ENCODE assay signal across 8 mouse cellular contexts in genomic region chr1:92830626-92831187, GRCm38 (mm10). TPM values are rescaled to one million over a fixed set of nuclear protein-coding genes. Genes with fewer than 3 reads are reported as not detected.
DNase-seq lines count a peak whose midpoint lies in the region; ATAC-seq and TF ChIP-seq lines count a peak whose summit lies in the region.

No protein-coding gene starts in this region.

- TF ChIP-seq CTCF in intestine, postnatal 0 days (IDR thresholded peaks at IDR 0.05; ENCODE audit: low read depth), result no peak

- ATAC-seq in liver, embryonic 11.5 days (replicated peaks; ENCODE audit: low FRiP score), result no peak
- ATAC-seq in embryonic facial prominence, embryonic 15.5 days (ENCODE audit: insufficient number of reproducible peaks, low FRiP score, low TSS enrichment, low read depth), result no peak
- ATAC-seq in intestine, postnatal 0 days, result no peak
- no peak for ATAC-seq in neural tube, embryonic 15.5 days (ENCODE audit: low FRiP score)

- peaks cover 7% of the 10 kb centered on the region; the same call in 1 of the 2 replicates for H3K4me1 ChIP-seq in liver, embryonic 11.5 days (replicated peaks; ENCODE audit: control insufficient read depth, insufficient read depth, low read length)
- H3K4me1 ChIP-seq in embryonic facial prominence, embryonic 15.5 days, result peaks cover 24% of the 10 kb centered on the region
- H3K4me1 ChIP-seq in intestine, postnatal 0 days (replicated peaks; ENCODE audit: control insufficient read depth, insufficient read depth, low read length), result no peaks in the 10 kb centered on the region
- peaks cover 43% of the 10 kb centered on the region for H3K4me1 ChIP-seq in neural tube, embryonic 15.5 days

- peak overlapping the region; percentile 79 for H3K4me2 ChIP-seq in liver, embryonic 11.5 days
- peak overlapping the region; percentile 91 for H3K4me2 ChIP-seq in embryonic facial prominence, embryonic 15.5 days (replicated peaks)
- peak overlapping the region; percentile 88 for H3K4me2 ChIP-seq in intestine, postnatal 0 days (replicated peaks; ENCODE audit: low read depth)
- H3K4me2 ChIP-seq in neural tube, embryonic 15.5 days, result peak overlapping the region; percentile 94

- no peaks in the 10 kb centered on the region for H3K36me3 ChIP-seq in liver, embryonic 11.5 days (ENCODE audit: control insufficient read depth, insufficient read depth, low read length)
- H3K36me3 ChIP-seq in embryonic facial prominence, embryonic 15.5 days, result no peaks in the 10 kb centered on the region
- no peaks in the 10 kb centered on the region for H3K36me3 ChIP-seq in intestine, postnatal 0 days (ENCODE audit: control insufficient read depth, insufficient read depth)
- no peaks in the 10 kb centered on the region for H3K36me3 ChIP-seq in neural tube, embryonic 15.5 days

- no peak for DNase-seq in liver, embryonic 11.5 days (ENCODE audit: low spot score)
- no peak for DNase-seq in liver
- DNase-seq in urinary bladder, postnatal 25 days (ENCODE audit: low spot score), result no peak
- DNase-seq in adrenal gland, postnatal 36 days, result no peak
- DNase-seq in kidney, postnatal 36 days, result no peak

- WGBS in liver, embryonic 11.5 days, result 10% methylated on average over 13 of the region's 13 CpGs
- WGBS in embryonic facial prominence, embryonic 15.5 days, result 8% methylated on average over 13 of the region's 13 CpGs
- WGBS in intestine, postnatal 0 days, result 9% methylated on average over 13 of the region's 13 CpGs
- 7% methylated on average over 13 of the region's 13 CpGs for WGBS in neural tube, embryonic 15.5 days

- H3K4me3 ChIP-seq in liver, embryonic 11.5 days (ENCODE audit: low read depth, low read length), result peak overlapping the region; percentile 60
- H3K4me3 ChIP-seq in embryonic facial prominence, embryonic 15.5 days (replicated peaks), result peak overlapping the region; percentile 69
- peak overlapping the region; percentile 59 for H3K4me3 ChIP-seq in intestine, postnatal 0 days (ENCODE audit: low read depth, low read length)
- peak overlapping the region; percentile 89 for H3K4me3 ChIP-seq in neural tube, embryonic 15.5 days (replicated peaks)

- H3K27ac ChIP-seq in liver, embryonic 11.5 days (ENCODE audit: low read depth, low read length), result no peak overlapping the region
- peak overlapping the region; percentile 88; the same call in 1 of the 2 replicates for H3K27ac ChIP-seq in embryonic facial prominence, embryonic 15.5 days (replicated peaks)
- 0 out of 2 replicates have a peak overlapping the region, but pooled peaks have one; percentile 46 for H3K27ac ChIP-seq in intestine, postnatal 0 days (ENCODE audit: low read depth, low read length)
- peak overlapping the region; percentile 89 for H3K27ac ChIP-seq in neural tube, embryonic 15.5 days (replicated peaks)

- H3K27me3 ChIP-seq in liver, embryonic 11.5 days (replicated peaks; ENCODE audit: control insufficient read depth, insufficient read depth, low read length), result peaks cover 45% of the 10 kb centered on the region
- H3K27me3 ChIP-seq in embryonic facial prominence, embryonic 15.5 days, result no peaks in the 10 kb centered on the region; the same call in 1 of the 2 replicates
- peaks cover 25% of the 10 kb centered on the region; the same call in 1 of the 2 replicates for H3K27me3 ChIP-seq in intestine, postnatal 0 days (replicated peaks; ENCODE audit: control insufficient read depth, insufficient read depth, low read length)
- peaks cover 15% of the 10 kb centered on the region; the same call in 1 of the 2 replicates for H3K27me3 ChIP-seq in neural tube, embryonic 15.5 days (replicated peaks)

- H3K9me3 ChIP-seq in liver, embryonic 11.5 days (ENCODE audit: control insufficient read depth, low read length), result no peaks in the 10 kb centered on the region
- no peaks in the 10 kb centered on the region for H3K9me3 ChIP-seq in embryonic facial prominence, embryonic 15.5 days (replicated peaks)
- no peaks in the 10 kb centered on the region for H3K9me3 ChIP-seq in intestine, postnatal 0 days (ENCODE audit: control insufficient read depth)
- H3K9me3 ChIP-seq in neural tube, embryonic 15.5 days (replicated peaks), result no peaks in the 10 kb centered on the region

- H3K9ac ChIP-seq in liver, embryonic 11.5 days (ENCODE audit: low read depth, low read length), result no peak overlapping the region
- H3K9ac ChIP-seq in embryonic facial prominence, embryonic 15.5 days, result no peak overlapping the region; the same call in 1 of the 2 replicates
- no peak overlapping the region for H3K9ac ChIP-seq in intestine, postnatal 0 days (ENCODE audit: low read depth, low read length)
- peak overlapping the region; percentile 97 for H3K9ac ChIP-seq in neural tube, embryonic 15.5 days (replicated peaks)

RNA-seq across cellular contexts. Expression of gene Gpc1, which starts 0.7 kb away (rescaled TPM):
- polyA plus RNA-seq in liver, embryonic 11.5 days (2014; fragmentation: Nextera tagmentation; extraction: Ambion mirVana), result 14.5 and 15.2 TPM in 2 replicates
- 93.6 and 95.3 TPM in 2 replicates for polyA plus RNA-seq in embryonic facial prominence, embryonic 15.5 days (2015; fragmentation: Nextera tagmentation; extraction: Ambion mirVana)
- 8.1 and 8.5 TPM in 2 replicates for polyA plus RNA-seq in intestine, postnatal 0 days (2015; fragmentation: Nextera tagmentation; extraction: Ambion mirVana)
- polyA plus RNA-seq in neural tube, embryonic 15.5 days (2015; fragmentation: Nextera tagmentation; extraction: Ambion mirVana), result 63.1 and 64.6 TPM in 2 replicates
- total RNA-seq in adrenal gland, postnatal 36 days (2021), result 10 to 100 TPM; 61.7 to 73.1 TPM
